Mouse (Mus musculus) retina, embryonic 14.5 days (tissue): ENCODE data around the gene Enthd1.
A peak's percentile ranks its signal among the peaks of the same experiment; 100 is the strongest.
"Not testable (repeated sequence)": the region's sequence is repeated elsewhere in the genome, so short reads cannot be mapped to it uniquely, and the experiment has no call there.

Source experiments
- DNase-seq: peaks from one replicate; pipeline ENCODE4 v3.0.0-alpha.2; 2015; ENCODE audit warnings: low spot score

Enthd1 gene

GRCm38 (mm10) chr15:80538075-80538474 lies 26.9 kb downstream of the Enthd1 start:
- no peak for DNase-seq

- DNase-seq, result no peak
Observed at GRCm38 (mm10) chr15:80536051-80536450, 28.9 kb downstream of the Enthd1 start.

- DNase-seq, result no peak
Observed at GRCm38 (mm10) chr15:80533274-80533673, 31.7 kb downstream of the Enthd1 start.

- DNase-seq, result no peak
Observed at GRCm38 (mm10) chr15:80532281-80533072, 32.5 kb downstream of the Enthd1 start.

- DNase-seq, result no peak
Observed at GRCm38 (mm10) chr15:80531026-80531425, 33.9 kb downstream of the Enthd1 start.

- peak; percentile 58 for DNase-seq
Observed at GRCm38 (mm10) chr15:80529955-80530869, 34.7 kb downstream of the Enthd1 start.

- DNase-seq, result no peak
Observed at GRCm38 (mm10) chr15:80521661-80522388, 43.1 kb downstream of the Enthd1 start.

- DNase-seq, result no peak
Observed at GRCm38 (mm10) chr15:80519931-80520330, 45.0 kb downstream of the Enthd1 start.

- DNase-seq, result no peak
Observed at GRCm38 (mm10) chr15:80518567-80519223, 46.3 kb downstream of the Enthd1 start.

GRCm38 (mm10) chr15:80517996-80518395 lies 47.0 kb downstream of the Enthd1 start:
- no peak for DNase-seq

GRCm38 (mm10) chr15:80516525-80516924 lies 48.4 kb downstream of the Enthd1 start:
- no peak for DNase-seq

- DNase-seq, result no peak
Observed at GRCm38 (mm10) chr15:80505086-80505485, 59.9 kb downstream of the Enthd1 start.

- DNase-seq, result not testable (repeated sequence)
Observed at GRCm38 (mm10) chr15:80503155-80503554, 61.8 kb downstream of the Enthd1 start.

GRCm38 (mm10) chr15:80502741-80503140 lies 62.2 kb downstream of the Enthd1 start:
- no peak for DNase-seq

GRCm38 (mm10) chr15:80501106-80502096 lies 63.6 kb downstream of the Enthd1 start:
- no peak for DNase-seq

GRCm38 (mm10) chr15:80500426-80500825 lies 64.5 kb downstream of the Enthd1 start:
- no peak for DNase-seq

- not testable (repeated sequence) for DNase-seq
Observed at GRCm38 (mm10) chr15:80497733-80498132, 67.2 kb downstream of the Enthd1 start.

- no peak for DNase-seq
Observed at GRCm38 (mm10) chr15:80491505-80491904, 73.5 kb downstream of the Enthd1 start.

GRCm38 (mm10) chr15:80490151-80490550 lies 74.8 kb downstream of the Enthd1 start:
- no peak for DNase-seq

GRCm38 (mm10) chr15:80488658-80489057 lies 76.3 kb downstream of the Enthd1 start:
- DNase-seq, result no peak
